Mouse (Mus musculus) urinary bladder, postnatal 10 days (tissue): ENCODE data around the gene Upk1b.
"Not testable (repeated sequence)": the region's sequence is repeated elsewhere in the genome, so short reads cannot be mapped to it uniquely, and the experiment has no call there.

Experiments used
- DNase-seq: peaks from one replicate; pipeline ENCODE4 v3.0.0; 2022; ENCODE audit warnings: low spot score

Upk1b gene

DNA sequence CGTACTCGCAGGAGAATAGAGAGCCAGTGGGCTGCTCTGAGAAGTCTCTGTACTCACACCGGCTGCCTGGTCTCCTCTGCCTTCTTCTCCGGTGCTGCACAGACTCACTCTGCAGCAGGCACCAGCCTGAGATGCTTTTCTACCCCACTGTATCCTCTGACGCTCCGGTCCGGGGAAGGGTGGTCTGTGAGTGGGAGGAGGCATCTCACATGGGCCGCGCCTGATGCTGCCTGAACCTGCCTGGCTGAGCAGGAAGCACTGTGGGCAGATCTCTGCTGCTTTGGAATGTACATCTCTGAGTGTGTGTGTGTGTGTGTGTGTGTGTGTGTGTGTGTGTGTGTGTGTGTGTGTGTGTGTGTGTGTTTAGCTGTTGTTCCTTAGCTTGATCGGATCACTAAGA, at the start of gene Upk1b:
Gene Upk1b, minus strand, starts transcription at position 238 of the 400 bp plus-strand sequence.
- DNase-seq: peak; percentile 21

GRCm38 (mm10) chr16:38828649-38829048, 28.5 kb upstream of the Upk1b start, which contains the start of gene 4930435E12Rik:
TSS of gene 4930435E12Rik (minus strand) at chr16:38828749.
- no peak for DNase-seq

DNA sequence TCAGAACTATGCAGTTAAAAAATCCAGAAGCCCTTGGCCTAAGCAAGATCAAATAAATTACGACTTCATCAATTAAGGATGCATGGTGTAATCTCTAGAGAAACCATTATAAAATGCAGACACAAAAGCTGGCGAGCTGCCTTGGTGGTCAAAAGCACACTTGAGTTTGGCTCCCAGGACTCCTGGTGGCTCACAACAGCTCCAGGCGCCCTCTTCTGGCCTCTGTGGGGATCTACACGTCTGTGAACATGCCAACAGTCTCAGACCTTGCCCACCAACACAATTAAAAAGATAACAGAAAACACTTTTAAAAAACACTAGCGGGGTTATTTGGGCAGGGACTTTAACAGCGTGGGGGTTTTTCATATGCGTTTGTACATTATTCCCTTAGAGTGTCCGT, 12.4 kb upstream of the Upk1b start:
- no peak for DNase-seq

GRCm38 (mm10) chr16:38810196-38810595, 10.1 kb upstream of the Upk1b start:
- DNase-seq: no peak

DNA sequence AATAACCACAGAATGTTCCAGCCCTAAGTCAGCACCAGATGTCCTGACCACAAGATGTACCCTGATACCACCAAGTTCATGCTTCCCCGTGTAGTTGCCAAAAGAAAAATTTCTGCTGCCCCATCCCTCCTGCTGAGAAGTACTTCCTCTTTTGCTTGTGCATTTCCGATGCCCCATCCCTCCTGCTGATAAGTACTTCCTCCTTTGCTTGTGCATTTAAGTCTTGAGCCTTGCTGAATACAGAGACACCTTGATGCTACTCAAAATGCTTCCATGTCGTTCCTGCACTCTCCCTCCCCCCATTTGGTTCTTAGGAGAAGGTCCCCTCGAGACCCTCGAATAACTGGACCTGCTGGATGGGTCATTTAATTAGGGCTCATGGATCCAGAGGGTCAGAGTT, 7.7 kb upstream of the Upk1b start:
- not testable (repeated sequence) for DNase-seq

DNA sequence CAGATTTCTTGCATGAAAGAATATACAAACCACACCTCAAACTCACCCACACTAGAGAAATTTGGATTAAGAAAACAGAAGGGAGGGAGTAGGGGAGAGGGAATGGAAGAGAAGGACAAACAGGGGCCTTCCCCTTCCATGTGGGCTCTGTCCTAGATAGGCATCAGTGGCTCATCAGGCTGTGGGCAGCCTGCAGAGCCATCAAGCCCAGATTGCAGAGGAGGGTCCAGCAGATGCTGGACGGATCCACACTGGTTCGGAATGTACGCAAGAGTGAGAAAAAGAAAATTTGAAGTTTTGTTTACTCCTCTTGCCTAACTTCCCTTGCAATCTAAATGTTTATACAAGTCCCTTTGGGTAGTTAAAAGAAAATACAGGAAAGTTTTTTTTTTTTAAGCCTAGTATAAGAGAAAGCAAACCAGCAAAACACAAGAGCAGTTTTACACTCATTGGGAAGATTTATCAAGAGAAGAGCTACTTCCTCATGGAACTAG, 1.1 kb downstream of the Upk1b start:
- no peak for DNase-seq

GRCm38 (mm10) chr16:38793120-38793519, 7.0 kb downstream of the Upk1b start:
- DNase-seq: no peak

DNA sequence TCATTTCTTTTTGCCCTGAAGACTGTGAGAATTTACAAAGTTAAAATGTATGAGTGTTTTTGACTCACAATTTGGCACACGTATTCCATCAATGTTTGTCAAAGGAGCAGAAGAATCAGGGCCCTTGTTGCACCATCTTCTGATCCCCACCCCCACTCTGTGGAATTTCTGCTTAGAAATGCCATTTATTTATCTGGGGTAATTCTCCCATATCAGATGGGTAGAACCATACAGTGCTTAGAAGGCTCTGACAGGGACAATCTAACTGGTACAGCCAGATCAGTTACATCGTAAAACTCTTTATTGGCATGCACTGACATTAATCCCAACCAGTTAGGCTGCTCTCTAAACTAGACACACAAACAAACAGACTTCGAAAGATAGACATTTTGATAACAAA, 10.2 kb downstream of the Upk1b start:
- DNase-seq: no peak

- DNase-seq: no peak
These were observed 11.1 kb downstream of the Upk1b start for GRCm38 (mm10) chr16:38789016-38789415.

DNA sequence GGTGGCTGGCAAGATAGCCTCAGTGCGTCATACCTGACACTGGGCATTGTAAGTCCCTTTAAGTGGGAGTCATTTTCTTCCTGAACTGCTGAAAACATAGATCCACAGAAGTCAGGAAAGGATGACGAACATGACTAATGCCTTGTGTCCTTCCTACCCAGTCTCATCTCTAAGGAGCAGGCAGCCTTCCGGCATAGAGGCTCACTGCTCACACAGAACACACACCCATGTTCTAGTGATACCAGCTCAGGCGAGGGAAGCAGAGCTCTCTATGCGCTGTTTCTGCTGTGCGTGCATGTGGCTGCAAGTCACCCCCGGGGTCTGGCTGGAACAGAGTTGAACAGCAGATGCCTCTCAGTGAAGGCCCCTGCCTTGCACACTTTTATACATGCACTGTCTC, 14.8 kb downstream of the Upk1b start:
- no peak for DNase-seq

- no peak for DNase-seq
These were observed 17.5 kb downstream of the Upk1b start for GRCm38 (mm10) chr16:38782524-38783067.

- DNase-seq: no peak
These were observed 18.2 kb downstream of the Upk1b start for GRCm38 (mm10) chr16:38781946-38782345.

DNA sequence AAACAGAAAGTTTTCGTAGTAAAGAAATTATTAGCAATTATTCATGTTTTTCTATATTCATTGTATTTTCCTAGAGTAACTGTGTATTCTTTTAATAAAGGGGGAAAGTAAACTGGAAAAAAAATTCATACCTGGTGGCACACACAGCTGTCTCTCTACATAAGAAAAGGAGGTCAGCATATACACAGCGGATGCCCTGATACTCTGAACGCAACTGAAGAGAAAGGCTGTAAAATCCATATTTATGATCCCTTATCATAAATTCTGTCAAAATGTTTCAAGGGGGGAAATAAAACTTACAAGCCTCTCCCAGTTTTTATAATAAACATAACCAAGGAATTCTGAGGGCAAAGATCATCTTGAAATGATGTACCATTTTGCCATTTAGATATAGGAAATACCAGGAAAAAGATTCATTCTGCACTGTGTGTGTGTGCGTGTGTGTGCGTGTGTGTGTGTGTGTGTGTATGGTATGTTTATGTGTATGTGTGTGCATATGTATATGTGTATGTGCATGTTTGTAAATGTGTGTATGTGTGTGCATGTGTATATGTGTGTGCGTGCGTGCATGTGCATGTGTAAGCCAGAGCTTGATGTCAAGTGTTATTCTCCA, 19.1 kb downstream of the Upk1b start:
- DNase-seq: no peak

GRCm38 (mm10) chr16:38776342-38776741, 23.8 kb downstream of the Upk1b start:
- DNase-seq: no peak

GRCm38 (mm10) chr16:38774964-38775746, 25.0 kb downstream of the Upk1b start:
- no peak for DNase-seq

- DNase-seq: no peak
These were observed 27.1 kb downstream of the Upk1b start for GRCm38 (mm10) chr16:38772906-38773496.

GRCm38 (mm10) chr16:38771145-38771544, 29.0 kb downstream of the Upk1b start:
- no peak for DNase-seq

DNA sequence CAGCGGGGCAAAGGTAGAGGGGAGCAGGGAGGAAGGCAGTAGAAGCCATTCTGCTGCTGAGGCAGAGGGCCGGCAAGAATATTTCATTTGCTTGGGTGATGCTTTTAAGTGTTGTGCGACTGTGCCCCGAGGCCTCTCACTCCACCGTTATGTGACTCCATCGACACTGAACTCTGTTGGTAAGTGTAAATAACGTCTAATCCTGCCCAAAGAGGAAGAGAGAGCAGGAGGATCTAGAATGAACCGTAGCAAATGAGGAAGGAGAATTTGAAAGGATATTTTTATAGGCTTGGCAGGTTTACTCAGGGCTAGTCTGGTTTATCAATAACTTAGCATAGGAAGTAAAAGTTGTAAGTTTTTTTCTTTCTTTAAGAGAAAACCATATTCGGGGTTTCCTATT, 30.6 kb downstream of the Upk1b start:
- DNase-seq: no peak

DNA sequence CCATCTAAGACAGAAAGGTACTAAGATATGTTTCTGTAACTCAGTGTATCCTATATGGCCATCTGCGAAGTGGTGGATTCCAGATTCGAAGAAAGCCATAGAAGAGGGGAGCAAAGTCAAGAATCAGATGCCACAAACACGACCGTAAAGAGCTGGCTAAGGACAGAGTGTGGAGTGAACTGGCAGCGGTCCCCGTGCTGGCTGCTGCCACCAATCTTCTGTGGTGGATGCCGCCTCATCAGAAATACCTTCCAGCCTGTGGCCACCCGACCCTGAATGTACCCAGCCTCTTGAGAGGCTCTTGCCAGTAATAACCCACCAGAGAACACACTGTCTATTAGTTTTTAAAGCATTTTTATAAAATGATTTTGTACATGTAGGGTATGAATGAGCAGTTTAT, 31.7 kb downstream of the Upk1b start:
- DNase-seq: no peak

DNA sequence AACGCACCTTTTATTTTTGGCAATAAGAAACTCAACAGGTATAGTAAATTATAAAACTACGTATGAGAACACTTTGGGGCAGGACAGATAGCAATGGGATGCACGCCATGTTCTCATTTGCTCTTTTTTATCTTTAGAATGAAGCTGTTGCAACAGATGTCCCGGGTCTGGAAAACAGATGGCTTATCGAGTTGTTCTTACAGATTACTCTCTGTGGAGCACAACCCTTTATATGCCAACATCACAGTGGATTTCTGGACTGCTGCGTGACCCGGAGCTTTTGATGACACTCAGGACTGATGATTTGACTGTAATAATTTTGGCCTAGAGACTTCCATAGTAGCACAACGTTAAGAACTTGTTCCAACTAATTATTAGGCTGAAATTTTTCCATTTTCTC, 32.4 kb downstream of the Upk1b start:
- no peak for DNase-seq

GRCm38 (mm10) chr16:38766671-38767070, 33.5 kb downstream of the Upk1b start:
- DNase-seq: no peak

- DNase-seq: no peak
These were observed 36.6 kb downstream of the Upk1b start for GRCm38 (mm10) chr16:38763508-38763907.

DNA sequence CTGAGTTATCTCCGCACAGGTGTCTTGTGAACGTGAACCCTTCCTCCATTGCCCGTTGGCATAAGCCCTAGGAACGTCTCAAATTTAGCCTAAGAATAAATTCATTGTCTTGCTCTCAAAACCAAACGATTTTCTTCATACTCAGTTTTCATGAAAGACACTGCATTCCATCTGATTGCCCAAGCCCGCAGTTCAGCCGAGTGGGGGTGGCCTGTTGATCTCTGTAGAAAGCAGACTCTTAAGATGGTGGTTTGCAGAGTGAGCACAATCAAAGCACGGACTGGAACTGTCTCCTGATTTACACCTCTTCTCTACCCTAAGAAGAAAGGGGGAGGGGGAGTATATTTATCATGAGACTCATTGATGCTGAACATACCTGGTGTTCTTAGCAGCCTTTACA, 37.7 kb downstream of the Upk1b start:
- DNase-seq: no peak
